Mouse (Mus musculus) ES-E14 (cell line): Measurements from ENCODE around the gene Tex22. TPM values are rescaled to one million over a fixed set of nuclear protein-coding genes. Genes with fewer than 3 reads are reported as not detected.

Experiments used
- DNase-seq: peaks from one replicate; pipeline ENCODE4 v3.0.0-alpha.2; 2013; ENCODE audit warnings: low read depth, low spot score
- H3K27ac ChIP-seq: 2 replicates; pipeline ENCODE4 v1.5.1; 2012; ENCODE audit warnings: low read depth, mild to moderate bottlenecking, low read length, moderate library complexity, mixed read lengths; ENCODE audit not compliant: poor library complexity, insufficient read depth, severe bottlenecking
- H3K36me3 ChIP-seq: 2 replicates; pipeline ENCODE4 v1.6.1; 2012; ENCODE audit warnings: mild to moderate bottlenecking, low read length, moderate library complexity, mixed read lengths; ENCODE audit not compliant: control insufficient read depth, poor library complexity, insufficient read depth, severe bottlenecking
- H3K4me1 ChIP-seq, 2 experiments: fragments of 150-350 bp in 1 of 2; sonication (generic) in 1 of 2; 2 replicates each; pipeline ENCODE4 v1.6.1; 2012; ENCODE audit warnings: low read length in 2 of 2, mild to moderate bottlenecking in 1 of 2, mixed read lengths in 1 of 2; ENCODE audit not compliant: control insufficient read depth in 2 of 2, insufficient read depth in 2 of 2, poor library complexity in 1 of 2
- H3K4me3 ChIP-seq, 2 experiments: fragments of 150-350 bp in 1 of 2; sonication (generic) in 1 of 2; 2 replicates each; pipeline ENCODE4 v1.5.1; 2012; ENCODE audit warnings: low read length in 2 of 2, low read depth in 1 of 2, mild to moderate bottlenecking in 1 of 2, mixed read lengths in 1 of 2; ENCODE audit not compliant: insufficient read depth in 1 of 2, poor library complexity in 1 of 2, severe bottlenecking in 1 of 2
- H3K9ac ChIP-seq: 2 replicates; pipeline ENCODE4 v1.6.1; 2012; ENCODE audit warnings: low read depth, mild to moderate bottlenecking, low read length, mixed read lengths; ENCODE audit not compliant: poor library complexity, insufficient read depth, severe bottlenecking
- H3K9me3 ChIP-seq: fragments of 150-350 bp; sonication (generic); 2 replicates; pipeline ENCODE4 v1.6.1; 2012; ENCODE audit warnings: low read depth, mild to moderate bottlenecking, low read length; ENCODE audit not compliant: control insufficient read depth, insufficient read depth
- CHD2 ChIP-seq: IDR thresholded peaks from 2 replicates; pipeline ENCODE4 v1.6.1; 2014; ENCODE audit warnings: mild to moderate bottlenecking, low read depth, low read length, inconsistent platforms
- HCFC1 ChIP-seq: IDR thresholded peaks from 2 replicates; pipeline ENCODE4 v1.6.1; 2012; ENCODE audit warnings: low read length, inconsistent platforms, borderline replicate concordance; ENCODE audit not compliant: insufficient read depth
- MAFK ChIP-seq: IDR thresholded peaks from 2 replicates; pipeline ENCODE4 v1.6.1; 2014; ENCODE audit warnings: mild to moderate bottlenecking, low read depth, low read length, inconsistent platforms; ENCODE audit not compliant: insufficient read depth
- ZC3H11A ChIP-seq: IDR thresholded peaks from 2 replicates; pipeline ENCODE4 v1.6.1; 2012; ENCODE audit warnings: low read depth, mild to moderate bottlenecking, inconsistent platforms, low read length, borderline replicate concordance
- ZNF384 ChIP-seq: IDR thresholded peaks from 2 replicates; pipeline ENCODE4 v1.6.1; 2012; ENCODE audit warnings: low read depth, low read length, inconsistent platforms
- in situ Hi-C, 2 experiments: fragments of 600-800 bp; cut with MboI; formaldehyde crosslinking; loops; one replicate each; pipeline ENCODE4 v1.15.1; 2025; ENCODE audit warnings: low sequenced_read_pairs in 2 of 2, inconsistent platforms in 1 of 2; ENCODE audit not compliant: unreplicated experiment in 2 of 2
- total RNA-seq: library from RNA; depleted of rRNA; stranded (reverse); fragments of 300-350 nt; gene quantifications from 2 replicates; pipeline ENCODE4 v1.2.3, GENCODE M21; 2012

The Tex22 gene
- total RNA-seq, 1 experiment: 0.22 TPM

DNA sequence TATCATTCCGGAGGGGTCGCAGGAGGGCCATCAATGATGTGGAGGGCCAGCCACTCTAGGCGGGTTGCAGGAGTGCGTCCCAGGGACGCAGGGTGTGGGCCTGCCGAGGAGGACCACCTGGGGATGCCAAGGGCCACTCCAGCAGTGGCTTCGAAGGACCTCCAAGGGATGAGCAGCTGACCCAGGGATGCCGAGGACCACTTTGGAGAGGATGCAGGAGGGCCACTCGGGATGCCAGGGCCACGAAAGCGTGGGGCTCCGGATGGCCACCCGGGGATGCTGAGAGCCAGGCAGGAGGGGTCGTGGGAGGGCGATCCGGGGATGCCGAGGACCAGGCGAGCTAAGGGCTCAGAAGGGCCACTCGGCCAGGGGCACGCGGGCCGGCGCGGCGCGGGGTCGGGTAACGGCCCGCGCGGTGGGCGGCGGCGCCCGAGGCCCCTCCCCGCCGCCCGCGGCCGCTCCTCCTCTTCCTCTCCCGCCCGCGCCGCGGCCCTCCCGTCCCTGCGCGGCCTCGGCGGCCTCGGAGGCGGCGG, 23.5 kb downstream of the Tex22 start, which contains the start of gene Mta1:
Gene Mta1 (plus strand): TSS at position 530 of the 533 bp plus-strand sequence.
- H3K4me3 ChIP-seq: peak within 1 kb of the TSS; percentile 88 to 94
- H3K9me3 ChIP-seq: no peaks in the 10 kb centered on the region
- no peak for TF ChIP-seq MAFK
- TF ChIP-seq HCFC1: no peak
- no peak for TF ChIP-seq ZC3H11A
- TF ChIP-seq ZNF384: no peak
- TF ChIP-seq CHD2: no peak
- H3K4me1 ChIP-seq: peaks cover 5 to 41% of the 10 kb centered on the region in 2 experiments; a peak in 2 of 4 replicates
- H3K36me3 ChIP-seq: no peaks in the 10 kb centered on the region; the same call in 1 of the 2 replicates
- no peak for DNase-seq
- peak within 1 kb of the TSS; percentile 33 for H3K27ac ChIP-seq
- in situ Hi-C loops: no loop called here
- peak within 1 kb of the TSS; percentile 89 for H3K9ac ChIP-seq

DNA sequence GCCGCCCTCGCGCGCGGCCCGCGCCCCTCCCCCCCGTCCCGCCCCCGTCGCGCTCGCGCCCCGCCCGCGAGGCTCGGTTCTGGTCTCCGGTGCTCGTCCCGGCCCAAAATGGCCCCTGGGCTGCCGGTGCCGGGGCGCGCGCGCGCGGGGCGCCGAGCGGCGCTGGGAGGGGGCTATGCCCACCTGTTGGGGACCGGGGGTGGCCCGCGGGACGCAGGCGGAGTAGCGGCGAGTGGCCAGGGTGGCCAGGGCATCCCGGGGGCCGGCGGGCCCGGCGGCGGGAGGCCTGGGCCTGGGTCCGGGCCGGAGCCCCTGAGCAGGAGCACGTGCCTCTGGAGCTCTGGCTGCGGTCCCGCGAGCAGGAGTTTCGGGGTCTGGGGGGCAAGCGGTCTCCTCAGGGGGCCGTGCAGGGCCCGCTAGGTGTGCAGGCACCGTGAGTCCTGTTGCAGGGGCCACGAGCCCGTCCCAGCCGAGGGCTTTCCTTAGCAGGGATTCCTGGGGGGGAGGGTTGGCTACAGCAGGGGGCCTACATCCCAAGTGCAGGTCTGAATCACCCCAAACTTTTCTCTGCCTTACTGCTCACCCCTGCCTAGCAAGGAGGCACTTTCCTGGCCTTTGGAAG, 24.3 kb downstream of the Tex22 start:
- Histone ChIP-seq H3K9me3 (no peaks in the 10 kb centered on the region), H3K36me3 (no peaks in the 10 kb centered on the region; the same call in 1 of the 2 replicates), H3K27ac (no peak overlapping the region; the same call in 1 of the 2 replicates), H3K4me3 (peak overlapping the region; percentile 88 to 94), H3K9ac (peak overlapping the region; percentile 89), H3K4me1 (peaks cover 5 to 46% of the 10 kb centered on the region in 2 experiments; a peak in 2 of 4 replicates)
- TF ChIP-seq ZC3H11A: no peak
- TF ChIP-seq ZNF384: no peak
- no peak for TF ChIP-seq HCFC1
- no peak for TF ChIP-seq MAFK
- TF ChIP-seq CHD2: no peak
- in situ Hi-C loops: no loop called here
- no peak for DNase-seq

DNA sequence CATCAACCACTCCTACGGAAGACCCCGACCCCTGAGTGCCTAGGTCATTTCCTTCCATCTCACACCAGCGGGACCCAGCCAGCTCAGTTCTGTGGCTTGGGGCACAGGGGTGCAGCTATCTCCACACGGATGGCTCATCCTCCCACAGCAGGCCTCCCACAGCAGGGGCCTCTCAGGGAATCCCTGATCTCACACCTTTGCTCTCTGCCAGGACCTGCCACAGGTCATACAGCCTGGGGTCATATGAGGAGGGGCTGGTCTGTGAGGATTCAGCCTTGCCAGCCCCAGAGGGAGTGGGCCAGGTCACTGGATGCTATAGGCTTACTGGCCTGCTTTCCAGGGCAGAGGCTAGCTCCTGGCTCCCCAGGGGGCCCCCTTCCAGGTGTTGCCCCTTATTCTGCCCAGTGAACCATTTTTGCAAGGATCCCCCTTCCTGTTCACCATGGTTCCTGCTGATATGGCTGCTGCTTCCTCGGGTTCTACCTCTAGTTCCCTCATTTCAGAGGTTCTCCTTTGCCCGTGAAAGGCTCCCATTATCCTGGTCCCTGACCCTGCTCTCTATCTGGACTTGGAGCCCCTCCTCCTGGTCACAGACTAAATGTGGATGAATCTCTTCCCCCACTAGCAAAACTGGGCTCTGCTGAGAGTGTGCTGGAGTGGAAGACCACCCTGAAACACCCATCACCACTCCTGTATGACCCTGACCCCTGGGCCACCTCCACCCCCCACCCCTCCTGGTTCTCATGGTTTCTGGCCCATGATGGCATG, 25.4 kb downstream of the Tex22 start:
- no peak overlapping the region for H3K27ac ChIP-seq
- no peaks in the 10 kb centered on the region for H3K9me3 ChIP-seq
- peak overlapping the region; percentile 88 to 94; a peak in 3 of 4 replicates for H3K4me3 ChIP-seq
- no peak for TF ChIP-seq ZC3H11A
- no peak for TF ChIP-seq CHD2
- no peak for TF ChIP-seq HCFC1
- no peak for TF ChIP-seq ZNF384
- TF ChIP-seq MAFK: no peak
- peak overlapping the region; percentile 89 for H3K9ac ChIP-seq
- in situ Hi-C loops: no loop called here
- no peak for DNase-seq
- H3K36me3 ChIP-seq: no peaks in the 10 kb centered on the region; the same call in 1 of the 2 replicates
- peaks cover 10 to 50% of the 10 kb centered on the region in 2 experiments; a peak in 2 of 4 replicates for H3K4me1 ChIP-seq

DNA sequence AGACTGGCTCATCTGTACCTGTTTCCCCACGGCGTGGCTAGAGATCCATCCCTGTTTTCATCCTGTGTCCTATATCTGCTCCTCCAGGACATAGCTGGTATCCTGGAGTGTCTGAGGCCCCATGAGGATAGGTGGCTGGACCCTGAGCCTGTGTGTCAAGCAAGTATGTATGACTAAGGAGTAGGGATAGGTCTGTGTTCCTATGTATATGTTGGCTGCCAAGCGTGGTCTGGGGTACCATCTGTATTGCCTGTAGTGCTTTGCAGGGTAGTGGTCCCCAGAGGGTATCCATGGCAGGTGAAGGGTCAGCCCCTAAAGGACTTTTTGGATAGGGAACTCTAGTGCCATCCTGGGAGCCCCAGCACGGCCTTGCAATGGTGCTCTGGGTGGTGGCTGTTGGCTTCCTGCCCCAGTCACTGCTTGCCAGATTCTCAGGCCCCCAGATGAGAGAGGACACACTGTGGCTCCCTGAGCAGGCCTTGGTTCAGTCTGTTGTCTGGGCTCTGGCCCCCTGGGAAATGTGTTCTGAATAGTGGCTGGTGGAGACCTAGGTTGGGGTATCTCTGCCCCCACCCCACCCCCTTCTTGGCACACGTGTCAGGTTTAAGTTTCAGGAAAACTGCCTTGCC, 26.3 kb downstream of the Tex22 start:
- in situ Hi-C loops: no loop called here
- H3K27ac ChIP-seq: no peak overlapping the region
- H3K36me3 ChIP-seq: no peaks in the 10 kb centered on the region; the same call in 1 of the 2 replicates
- peaks cover 10 to 43% of the 10 kb centered on the region in 2 experiments; a peak in 2 of 4 replicates for H3K4me1 ChIP-seq
- 0 out of 2 replicates have a peak overlapping the region, but pooled peaks have one; percentile 5 for H3K9ac ChIP-seq
- H3K4me3 ChIP-seq: no peak overlapping the region
- no peaks in the 10 kb centered on the region for H3K9me3 ChIP-seq
- TF ChIP-seq ZNF384 (no peak), ZC3H11A (no peak), MAFK (no peak)
- no peak for DNase-seq
